Mouse (Mus musculus) myocyte (in vitro differentiated cells): ENCODE measurements at regions not wholly inside any gene's neighbourhood (a gene's known extent, or its start where the extent isn't known, plus 50 kb on each side); places are given as distances from the start of the nearest gene placed in this dataset.

Experiments used
- CEBPB ChIP-seq: IDR thresholded peaks from 2 replicates; pipeline ENCODE4 v1.6.1; 2011; ENCODE audit warnings: mild to moderate bottlenecking, moderate library complexity; ENCODE audit not compliant: poor library complexity, insufficient read depth, severe bottlenecking
- E2F4 ChIP-seq: IDR thresholded peaks from one replicate; pipeline ENCODE4 v1.6.1; 2011; ENCODE audit warnings: mild to moderate bottlenecking, control low read depth, moderate library complexity; ENCODE audit not compliant: insufficient read depth
- MAX ChIP-seq: IDR thresholded peaks from one replicate; pipeline ENCODE4 v1.6.1; 2011; ENCODE audit warnings: low read depth, mild to moderate bottlenecking, control low read depth
- MYOD1 ChIP-seq, 3 experiments: IDR thresholded peaks; one replicate each; pipeline ENCODE4 v1.6.1; 2011; ENCODE audit warnings: control low read depth in 2 of 3, low read depth in 2 of 3, mild to moderate bottlenecking in 2 of 3, moderate library complexity in 1 of 3; ENCODE audit not compliant: insufficient read length in 2 of 3, control insufficient read depth in 1 of 3
- MYOG ChIP-seq, 3 experiments: IDR thresholded peaks; one replicate each; pipeline ENCODE4 v1.6.1; 2011; ENCODE audit warnings: control low read depth in 2 of 3, low read depth in 2 of 3, mild to moderate bottlenecking in 2 of 3; ENCODE audit not compliant: insufficient read length in 2 of 3, control insufficient read depth in 1 of 3, insufficient read depth in 1 of 3
- POLR2A ChIP-seq: IDR thresholded peaks from one replicate; pipeline ENCODE4 v1.6.1; 2011; ENCODE audit warnings: low read depth, mild to moderate bottlenecking, control low read depth, moderate library complexity; ENCODE audit not compliant: insufficient read length
- POLR2AphosphoS2 ChIP-seq: IDR thresholded peaks from one replicate; pipeline ENCODE4 v1.6.1; 2011; ENCODE audit warnings: low read depth, control low read depth; ENCODE audit not compliant: insufficient read length
- REST ChIP-seq: IDR thresholded peaks from one replicate; pipeline ENCODE4 v1.6.1; 2011; ENCODE audit warnings: mild to moderate bottlenecking, control low read depth, moderate library complexity; ENCODE audit not compliant: insufficient read depth, insufficient read length
- SRF ChIP-seq: IDR thresholded peaks from one replicate; pipeline ENCODE4 v1.6.1; 2011; ENCODE audit warnings: low read depth; ENCODE audit not compliant: control insufficient read depth, insufficient read length
- TCF12 ChIP-seq: IDR thresholded peaks from one replicate; pipeline ENCODE4 v1.6.1; 2011; ENCODE audit warnings: mild to moderate bottlenecking, control low read depth; ENCODE audit not compliant: poor library complexity, insufficient read depth, severe bottlenecking
- TCF3 ChIP-seq: IDR thresholded peaks from one replicate; pipeline ENCODE4 v1.6.1; 2011; ENCODE audit warnings: low read depth, control low read depth; ENCODE audit not compliant: insufficient read length
- USF1 ChIP-seq: IDR thresholded peaks from one replicate; pipeline ENCODE4 v1.6.1; 2011; ENCODE audit warnings: low read depth, mild to moderate bottlenecking, control low read depth, moderate library complexity

GRCm38 (mm10) chr13:59248411-59248810 lies 336.6 kb downstream of the Agtpbp1 start:
- TF ChIP-seq POLR2A: no peak
- no peak for TF ChIP-seq USF1
- no peak for TF ChIP-seq E2F4
- no peak for TF ChIP-seq POLR2AphosphoS2
- no peak for TF ChIP-seq MAX
- no peak for TF ChIP-seq TCF12
- TF ChIP-seq TCF3: no peak
- no peak for TF ChIP-seq CEBPB
- no peak for TF ChIP-seq MYOD1 (IDR thresholded peaks at IDR 0.05; ENCODE audit: control insufficient read depth in 1 of 3, insufficient read length in 2 of 3, low read depth in 2 of 3)
- TF ChIP-seq MYOG (IDR thresholded peaks at IDR 0.05; ENCODE audit: control insufficient read depth in 1 of 3, insufficient read depth in 1 of 3, insufficient read length in 2 of 3, low read depth in 2 of 3): no peak
- no peak for TF ChIP-seq SRF
- TF ChIP-seq REST: no peak
